Mouse (Mus musculus): ENCODE measurements around the gene Galk1. TPM values are rescaled to one million over a fixed set of nuclear protein-coding genes. Genes with fewer than 3 reads are reported as not detected.

The Galk1 gene
- total and polyA plus RNA-seq, 2 experiments from 2014 or later, result 44.0 to 47.7 TPM

DNA sequence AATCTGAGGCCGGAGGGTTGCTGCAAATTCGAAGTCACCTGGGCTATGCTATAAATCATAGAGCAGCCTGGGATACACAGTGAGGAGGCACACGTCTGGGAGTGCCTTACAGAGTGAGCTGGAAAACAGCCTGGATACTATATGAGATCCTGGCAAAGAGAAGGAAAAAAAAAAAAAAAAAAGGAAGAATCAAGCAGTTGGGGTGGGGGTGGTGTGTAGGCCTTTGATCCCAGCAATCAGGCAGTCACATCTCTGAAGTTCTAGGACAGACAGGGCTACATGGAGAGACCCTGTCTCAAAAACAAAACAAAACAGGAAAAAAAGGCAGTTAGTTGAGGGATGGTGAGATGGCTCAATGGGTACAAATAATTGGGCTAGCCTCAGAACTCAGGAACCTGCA lies 24.2 kb upstream of the Galk1 start:
- Histone ChIP-seq H3K4me1 (ENCODE audit: insufficient read depth, low read length) (peaks cover 2% of the 10 kb centered on the region; the same call in 1 of the 2 replicates), H3K36me3 (ENCODE audit: insufficient read depth, low read length) (0 out of 2 replicates have a peak, but pooled peaks cover 3% of the 10 kb centered on the region), H3K9ac (replicated peaks; ENCODE audit: low read length, poor library complexity, severe bottlenecking) (no peak overlapping the region), H3K27ac (ENCODE audit: low read depth, low read length) (no peak overlapping the region), H3K27me3 (ENCODE audit: insufficient read depth, low read length) (no peaks in the 10 kb centered on the region), H3K4me2 (ENCODE audit: low read depth, low read length, poor library complexity, severe bottlenecking) (no peak overlapping the region), H3K9me3 (ENCODE audit: low read length) (no peaks in the 10 kb centered on the region), H3K4me3 (ENCODE audit: low read depth, low read length) (no peak overlapping the region)
- no peak for ATAC-seq (ENCODE audit: low FRiP score)
- no peak for TF ChIP-seq CTCF (IDR thresholded peaks at IDR 0.05)
- DNase-seq (ENCODE audit: low spot score), result no peak
- 93% methylated on average over 3 of the region's 3 CpGs for WGBS

DNA sequence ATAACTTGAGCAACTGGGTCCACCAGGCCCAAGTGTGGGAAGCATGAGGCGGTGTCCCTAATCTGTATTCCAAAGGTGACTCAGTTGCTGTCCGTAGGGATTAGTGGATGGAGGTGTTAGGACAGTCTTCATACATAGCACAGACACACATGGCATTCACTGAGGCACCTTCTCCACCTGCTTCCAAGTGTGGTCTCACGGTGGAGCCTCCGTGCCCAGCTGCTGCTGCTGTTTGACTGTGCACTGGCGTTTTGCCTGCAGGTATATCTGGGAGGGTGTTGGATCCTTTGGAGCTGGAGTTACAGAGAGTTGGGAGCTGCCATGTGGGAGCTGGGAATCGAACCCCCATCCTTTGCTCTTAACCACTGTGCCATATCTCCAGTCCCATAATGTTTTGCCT lies 22.1 kb upstream of the Galk1 start:
- 90% methylated on average over 6 of the region's 6 CpGs for WGBS
- Histone ChIP-seq H3K4me3 (ENCODE audit: low read depth, low read length) (no peak overlapping the region), H3K4me2 (ENCODE audit: low read depth, low read length, poor library complexity, severe bottlenecking) (no peak overlapping the region), H3K27ac (ENCODE audit: low read depth, low read length) (no peak overlapping the region), H3K4me1 (ENCODE audit: insufficient read depth, low read length) (peaks cover 8% of the 10 kb centered on the region; the same call in 1 of the 2 replicates), H3K36me3 (ENCODE audit: insufficient read depth, low read length) (no peaks in the 10 kb centered on the region), H3K9ac (replicated peaks; ENCODE audit: low read length, poor library complexity, severe bottlenecking) (no peak overlapping the region), H3K9me3 (ENCODE audit: low read length) (no peaks in the 10 kb centered on the region), H3K27me3 (ENCODE audit: insufficient read depth, low read length) (no peaks in the 10 kb centered on the region)
- DNase-seq (ENCODE audit: low spot score) (no peak), ATAC-seq (ENCODE audit: low FRiP score) (no peak)
- no peak for TF ChIP-seq CTCF (IDR thresholded peaks at IDR 0.05)

DNA sequence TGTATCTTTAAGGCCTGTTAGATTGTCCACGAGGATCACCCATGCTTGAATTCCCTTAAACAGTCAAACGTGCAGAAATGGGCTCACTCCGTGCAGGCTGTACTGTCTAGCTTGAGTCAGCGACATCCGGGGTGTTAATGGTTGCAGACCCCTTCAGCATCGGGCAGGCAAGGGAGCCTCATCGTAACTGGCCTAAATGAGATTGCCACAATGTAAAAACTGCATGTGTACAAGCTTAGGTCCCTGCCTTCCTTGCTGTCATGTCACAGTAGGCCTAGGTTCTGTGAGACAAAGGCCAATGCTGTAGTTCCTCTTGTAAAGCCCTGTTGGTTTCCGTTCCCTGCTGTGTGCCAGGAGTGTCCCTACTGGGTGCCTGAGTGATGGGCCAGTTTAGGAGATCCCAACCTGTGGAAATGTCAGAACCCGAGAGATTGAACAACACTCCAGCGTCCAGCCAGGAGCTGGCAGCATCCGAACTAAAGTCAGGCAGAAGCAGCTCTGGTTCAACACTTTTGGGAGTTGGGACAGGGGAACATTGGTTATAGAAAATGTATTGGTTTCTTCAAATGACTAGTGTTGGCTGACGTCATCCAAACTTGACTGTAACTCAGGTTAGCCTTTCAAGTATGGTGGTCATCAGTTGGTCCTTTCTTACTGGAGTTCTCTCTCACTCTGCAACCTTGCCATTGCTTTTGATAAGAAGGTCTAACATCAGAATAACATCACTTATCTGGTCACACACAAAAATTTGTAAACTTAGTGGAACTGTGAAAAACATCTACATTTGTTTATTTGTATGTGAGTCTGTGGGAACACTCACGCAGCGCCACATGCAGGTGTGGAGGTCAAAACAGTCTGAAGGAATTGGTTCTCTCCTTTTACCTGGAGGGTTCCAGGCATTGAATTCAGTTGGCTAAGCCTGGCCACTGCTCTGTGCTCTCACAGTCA lies 18.7 kb upstream of the Galk1 start:
- Histone ChIP-seq H3K9ac (replicated peaks; ENCODE audit: low read length, poor library complexity, severe bottlenecking) (peak overlapping the region; percentile 81), H3K27me3 (ENCODE audit: insufficient read depth, low read length) (no peaks in the 10 kb centered on the region), H3K9me3 (ENCODE audit: low read length) (no peaks in the 10 kb centered on the region), H3K27ac (ENCODE audit: low read depth, low read length) (peak overlapping the region; percentile 94), H3K4me3 (ENCODE audit: low read depth, low read length) (peak overlapping the region; percentile 44), H3K36me3 (ENCODE audit: insufficient read depth, low read length) (no peaks in the 10 kb centered on the region), H3K4me1 (ENCODE audit: insufficient read depth, low read length) (peaks cover 8% of the 10 kb centered on the region; the same call in 1 of the 2 replicates), H3K4me2 (ENCODE audit: low read depth, low read length, poor library complexity, severe bottlenecking) (peak overlapping the region; percentile 62)
- no peak for TF ChIP-seq CTCF (IDR thresholded peaks at IDR 0.05)
- 25% methylated on average over 14 of the region's 14 CpGs for WGBS
- ATAC-seq (ENCODE audit: low FRiP score) (peak; percentile 50; the same call in 1 of the 2 replicates), DNase-seq (ENCODE audit: low spot score) (no peak)

DNA sequence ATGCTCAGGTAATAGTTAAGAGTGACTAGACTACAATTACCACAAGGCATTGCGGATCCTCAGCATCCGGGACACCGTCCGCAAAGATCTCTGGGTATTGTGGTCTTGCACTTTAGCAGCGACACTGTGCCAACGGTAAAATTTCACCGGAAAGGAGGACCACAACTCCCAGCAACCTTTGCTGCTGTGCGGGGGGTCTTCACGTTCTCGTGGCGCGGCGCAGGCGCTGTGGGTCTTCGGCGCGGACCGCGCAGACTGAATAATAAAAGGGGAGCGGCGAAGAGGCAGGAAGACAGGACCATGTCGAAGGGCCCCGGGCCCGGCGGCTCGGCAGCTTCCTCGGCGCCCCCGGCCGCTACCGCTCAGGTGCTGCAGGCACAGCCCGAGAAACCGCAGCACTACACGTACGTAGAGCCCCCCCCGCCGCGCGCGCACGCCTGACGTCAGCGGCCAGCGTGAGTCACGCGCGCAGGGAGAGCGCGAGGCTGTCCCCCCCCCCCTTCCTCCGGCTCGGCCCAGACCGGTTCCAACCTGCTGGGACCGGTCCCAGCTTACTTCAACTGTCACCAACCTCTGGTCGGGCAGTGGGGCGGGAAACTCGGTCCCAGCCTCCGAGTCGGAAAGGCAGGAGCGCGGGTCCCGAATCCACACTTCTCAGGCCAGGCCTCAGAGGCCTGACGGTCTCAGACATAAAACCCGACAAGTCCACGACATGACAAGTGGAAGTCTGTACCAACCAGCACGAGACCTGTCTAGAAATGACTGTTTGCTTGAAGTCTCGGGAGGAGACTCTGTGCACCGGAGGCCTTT lies 17.8 kb upstream of the Galk1 start, which contains the start of gene Unk:
TSS of gene Unk (plus strand) at position 235 of the 810 bp plus-strand sequence.
- no peak for TF ChIP-seq CTCF (IDR thresholded peaks at IDR 0.05)
- Histone ChIP-seq H3K4me3 (ENCODE audit: low read depth, low read length) (peak within 1 kb of the TSS; percentile 44), H3K9me3 (ENCODE audit: low read length) (no peaks in the 10 kb centered on the region), H3K9ac (replicated peaks; ENCODE audit: low read length, poor library complexity, severe bottlenecking) (peak within 1 kb of the TSS; percentile 81), H3K4me1 (ENCODE audit: insufficient read depth, low read length) (peaks cover 8% of the 10 kb centered on the region; the same call in 1 of the 2 replicates), H3K4me2 (ENCODE audit: low read depth, low read length, poor library complexity, severe bottlenecking) (peak within 1 kb of the TSS; percentile 62), H3K36me3 (ENCODE audit: insufficient read depth, low read length) (no peaks in the 10 kb centered on the region), H3K27ac (ENCODE audit: low read depth, low read length) (peak within 1 kb of the TSS; percentile 94), H3K27me3 (ENCODE audit: insufficient read depth, low read length) (no peaks in the 10 kb centered on the region)
- WGBS, result under 1% methylated on average over 61 of the region's 67 CpGs
- ATAC-seq (ENCODE audit: low FRiP score), result peak; percentile 96
- DNase-seq (ENCODE audit: low spot score), result peak; percentile 100

DNA sequence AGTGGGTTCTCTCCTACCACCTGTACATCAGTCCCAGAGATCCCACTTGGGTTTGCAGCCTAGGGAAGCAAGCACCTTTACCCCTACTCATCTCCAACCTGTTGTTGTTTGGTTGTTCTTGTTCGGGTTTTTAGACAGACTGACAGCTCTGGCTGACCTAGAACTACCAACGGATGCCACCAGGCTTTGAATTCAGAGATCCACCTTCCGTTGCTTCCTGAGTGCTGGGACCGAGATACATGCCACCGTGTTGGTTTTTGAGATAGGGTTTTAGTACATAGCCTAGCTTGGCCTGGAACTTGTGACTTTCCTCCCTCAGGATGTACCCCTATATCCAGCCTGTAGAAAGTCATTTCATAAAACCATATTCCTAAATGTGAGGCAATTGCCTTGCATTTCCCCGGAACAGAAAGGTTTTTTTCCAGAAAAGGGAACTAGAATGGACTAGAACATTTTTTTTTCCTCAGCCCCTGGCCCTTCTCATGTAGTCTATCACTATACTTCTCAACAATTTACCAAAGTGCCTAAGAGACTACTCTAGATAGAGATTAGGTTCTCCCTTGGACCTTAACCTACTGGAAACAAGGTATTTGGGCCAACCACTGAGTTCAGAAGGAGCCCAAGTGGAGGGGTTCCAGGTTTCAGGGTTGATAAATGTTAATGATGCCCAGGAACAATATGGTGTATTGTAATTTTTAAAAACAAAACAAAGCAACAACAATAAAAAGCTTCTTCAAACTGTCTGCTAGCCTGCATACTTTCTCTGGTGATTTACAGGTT lies 16.8 kb upstream of the Galk1 start:
- Histone ChIP-seq H3K27ac (ENCODE audit: low read depth, low read length) (peak overlapping the region; percentile 94), H3K9me3 (ENCODE audit: low read length) (no peaks in the 10 kb centered on the region), H3K4me3 (ENCODE audit: low read depth, low read length) (peak overlapping the region; percentile 44), H3K9ac (replicated peaks; ENCODE audit: low read length, poor library complexity, severe bottlenecking) (peak overlapping the region; percentile 19), H3K4me1 (ENCODE audit: insufficient read depth, low read length) (peaks cover 8% of the 10 kb centered on the region; the same call in 1 of the 2 replicates), H3K4me2 (ENCODE audit: low read depth, low read length, poor library complexity, severe bottlenecking) (peak overlapping the region; percentile 48), H3K36me3 (ENCODE audit: insufficient read depth, low read length) (no peaks in the 10 kb centered on the region), H3K27me3 (ENCODE audit: insufficient read depth, low read length) (no peaks in the 10 kb centered on the region)
- ATAC-seq (ENCODE audit: low FRiP score) (no peak), DNase-seq (ENCODE audit: low spot score) (no peak)
- WGBS, result 83% methylated on average over 6 of the region's 6 CpGs
- TF ChIP-seq CTCF (IDR thresholded peaks at IDR 0.05), result no peak
